Mouse (Mus musculus) liver, embryonic 11.5 days (tissue): ENCODE measurements around the gene Scarf2. TPM values are rescaled to one million over a fixed set of nuclear protein-coding genes. Genes with fewer than 3 reads are reported as not detected.

Source experiments
- polyA plus RNA-seq: library from polyadenylated mRNA; unstranded; fragments of >200 nt; fragmentation: Nextera tagmentation; extraction: Ambion mirVana; gene quantifications from 2 replicates; pipeline ENCODE4 v1.2.1, GENCODE M21; 2014

The Scarf2 gene
- polyA plus RNA-seq, 1 experiment from 2014 or later: 6.9 TPM

Other genes with a start within 250 kb of the Scarf2 start
- gene Lrrc74b, start 236.0 kb upstream of the Scarf2 start, polyA plus RNA-seq: not detected in 2 replicates
- gene P2rx6, start 235.4 kb upstream of the Scarf2 start, polyA plus RNA-seq: 0.06 and 0.07 TPM in 2 replicates
- 2.0 and 2.1 TPM in 2 replicates for gene Slc7a4, start 214.1 kb upstream of the Scarf2 start, polyA plus RNA-seq
- 53.4 and 60.5 TPM in 2 replicates for gene Smpd4, start 177.9 kb upstream of the Scarf2 start, polyA plus RNA-seq
- gene Ccdc74a, start 150.8 kb upstream of the Scarf2 start, polyA plus RNA-seq: 3.9 and 4.5 TPM in 2 replicates
- 44.8 and 46.7 TPM in 2 replicates for gene Med15, start 64.4 kb upstream of the Scarf2 start, polyA plus RNA-seq
- 47.5 and 49.3 TPM in 2 replicates for gene Klhl22, start 37.7 kb upstream of the Scarf2 start, polyA plus RNA-seq
- gene B830017H08Rik, start 35.8 kb downstream of the Scarf2 start, polyA plus RNA-seq: not detected in 2 replicates
- 1.1 and 1.9 TPM in 2 replicates for gene Car15, start 41.1 kb downstream of the Scarf2 start, polyA plus RNA-seq
- 0.18 and 0.25 TPM in 2 replicates for gene Gm20518, start 94.4 kb downstream of the Scarf2 start, polyA plus RNA-seq
- gene Tssk1, start 96.9 kb downstream of the Scarf2 start, polyA plus RNA-seq: not detected in 2 replicates
- 47.9 and 52.9 TPM in 2 replicates for gene Dgcr2, start 101.3 kb downstream of the Scarf2 start, polyA plus RNA-seq
- gene Tssk2, start 101.4 kb downstream of the Scarf2 start, polyA plus RNA-seq: 0.12 TPM in 1 of 2 replicates, not detected in the other
- 24.4 and 26.4 TPM in 2 replicates for gene Ess2, start 114.1 kb downstream of the Scarf2 start, polyA plus RNA-seq
- 0.21 and 0.29 TPM in 2 replicates for gene Gsc2, start 117.8 kb downstream of the Scarf2 start, polyA plus RNA-seq
- gene Slc25a1, start 130.9 kb downstream of the Scarf2 start, polyA plus RNA-seq: 138 and 140 TPM in 2 replicates
- not detected in 2 replicates for gene Vpreb2, start 183.1 kb downstream of the Scarf2 start, polyA plus RNA-seq